Mouse (Mus musculus) olfactory bulb, adult 2 months (tissue): ENCODE results near the gene Thap12. TPM values are rescaled to one million over a fixed set of nuclear protein-coding genes. Genes with fewer than 3 reads are reported as not detected.

Experiments
- H3K27ac ChIP-seq: fragments of 200-500 bp; 2 replicates; pipeline ENCODE4 v1.5.1; 2012; ENCODE audit warnings: low read depth, low read length; ENCODE audit not compliant: insufficient read depth
- H3K4me1 ChIP-seq: fragments of 200-500 bp; 2 replicates; pipeline ENCODE4 v1.6.1; 2012; ENCODE audit warnings: low read length; ENCODE audit not compliant: control insufficient read depth, insufficient read depth
- H3K4me3 ChIP-seq: fragments of 200-500 bp; 2 replicates; pipeline ENCODE4 v1.5.1; 2012; ENCODE audit warnings: mild to moderate bottlenecking, low read depth, low read length, moderate library complexity; ENCODE audit not compliant: insufficient read depth
- CTCF ChIP-seq: fragments of 200-500 bp; IDR thresholded peaks from 2 replicates; pipeline ENCODE4 v1.5.1; 2012; ENCODE audit warnings: low read depth, mild to moderate bottlenecking, low read length, moderate library complexity; ENCODE audit not compliant: insufficient read depth
- POLR2A ChIP-seq: fragments of 200-500 bp; IDR thresholded peaks from 2 replicates; pipeline ENCODE4 v1.6.1; 2012; ENCODE audit warnings: mild to moderate bottlenecking, low read depth, low read length, moderate library complexity; ENCODE audit not compliant: insufficient read depth
- WGBS: fragments of 180-500 bp; shearing (Covaris S2); methylation state at CpG from one replicate; pipeline ENCODE4 v1.1.7; 2018; 5-methylcytosine and 5-hydroxymethylcytosine counted together
- polyA plus RNA-seq: library from polyadenylated mRNA; stranded (reverse); fragments of >200 nt; gene quantifications from 2 replicates; pipeline ENCODE4 v1.2.4, GENCODE M21; 2012; ENCODE audit warnings: low replicate concordance; ENCODE audit not compliant: missing spikeins, insufficient read depth, insufficient read length

Gene Thap12
- polyA plus RNA-seq, 1 experiment, result not detected

GRCm38 (mm10) chr7:98717438-98717837 lies 14.5 kb downstream of the Thap12 start:
- Histone ChIP-seq H3K27ac (no peak overlapping the region), H3K4me1 (no peaks in the 10 kb centered on the region), H3K4me3 (no peak overlapping the region)
- WGBS, result 80% methylated on average over 3 of the region's 3 CpGs
- TF ChIP-seq POLR2A (no peak), CTCF (no peak)

GRCm38 (mm10) chr7:98719761-98720160 lies 16.9 kb downstream of the Thap12 start:
- no peak overlapping the region for H3K27ac ChIP-seq
- H3K4me1 ChIP-seq, result no peaks in the 10 kb centered on the region
- WGBS, result 85% methylated on average over 3 of the region's 3 CpGs
- no peak overlapping the region for H3K4me3 ChIP-seq
- TF ChIP-seq POLR2A (no peak), CTCF (no peak)

- Histone ChIP-seq H3K4me1 (no peaks in the 10 kb centered on the region), H3K27ac (no peak overlapping the region), H3K4me3 (no peak overlapping the region)
- WGBS, result 46% methylated on average over 3 of the region's 3 CpGs
- TF ChIP-seq POLR2A (no peak), CTCF (no peak)
Measured at GRCm38 (mm10) chr7:98720731-98721130, 17.8 kb downstream of the Thap12 start.

- WGBS, result 47% methylated on average over 5 of the region's 5 CpGs
- Histone ChIP-seq H3K4me3 (no peak overlapping the region), H3K27ac (no peak overlapping the region), H3K4me1 (no peaks in the 10 kb centered on the region)
- TF ChIP-seq POLR2A (no peak), CTCF (no peak)
Measured at GRCm38 (mm10) chr7:98721172-98721571, 18.3 kb downstream of the Thap12 start.

- no peaks in the 10 kb centered on the region for H3K4me1 ChIP-seq
- no peak overlapping the region for H3K27ac ChIP-seq
- 45% methylated on average over 6 of the region's 6 CpGs for WGBS
- TF ChIP-seq CTCF, result no peak
- TF ChIP-seq POLR2A, result no peak
- H3K4me3 ChIP-seq, result no peak overlapping the region
Measured at GRCm38 (mm10) chr7:98721623-98722022, 18.7 kb downstream of the Thap12 start.

- TF ChIP-seq POLR2A (no peak), CTCF (no peak)
- Histone ChIP-seq H3K4me3 (no peak overlapping the region), H3K27ac (no peak overlapping the region), H3K4me1 (peaks cover 9% of the 10 kb centered on the region)
- 94% methylated on average over 6 of the region's 6 CpGs for WGBS
Measured at GRCm38 (mm10) chr7:98725686-98726195, 22.8 kb downstream of the Thap12 start.

GRCm38 (mm10) chr7:98727986-98728385 lies 25.1 kb downstream of the Thap12 start:
- Histone ChIP-seq H3K27ac (no peak overlapping the region), H3K4me3 (no peak overlapping the region), H3K4me1 (peaks cover 9% of the 10 kb centered on the region)
- no peak for TF ChIP-seq POLR2A
- TF ChIP-seq CTCF, result no peak
- 92% methylated on average over 1 of the region's 1 CpGs for WGBS

- no peak overlapping the region for H3K27ac ChIP-seq
- H3K4me3 ChIP-seq, result no peak overlapping the region
- peaks cover 9% of the 10 kb centered on the region for H3K4me1 ChIP-seq
- 79% methylated on average over 3 of the region's 3 CpGs for WGBS
- no peak for TF ChIP-seq CTCF
Measured at GRCm38 (mm10) chr7:98728499-98728898, 25.6 kb downstream of the Thap12 start.

GRCm38 (mm10) chr7:98729661-98730271 lies 26.9 kb downstream of the Thap12 start:
- no peak overlapping the region for H3K27ac ChIP-seq
- 24% methylated on average over 19 of the region's 19 CpGs for WGBS
- peaks cover 9% of the 10 kb centered on the region for H3K4me1 ChIP-seq
- TF ChIP-seq POLR2A (no peak), CTCF (no peak)
- H3K4me3 ChIP-seq, result peak overlapping the region; percentile 22; the same call in 1 of the 2 replicates
